Mouse (Mus musculus) lung, embryonic 14.5 days (tissue): ENCODE data around the gene Prkab1. TPM values are rescaled to one million over a fixed set of nuclear protein-coding genes. Genes with fewer than 3 reads are reported as not detected.
A peak's percentile ranks its signal among the peaks of the same experiment; 100 is the strongest.

Experiments used
- ATAC-seq: fragments of 200-750 bp; cut with Nextera tagmentation; 2 replicates; pipeline ENCODE4 v1.8.0; 2017; ENCODE audit warnings: mild to moderate bottlenecking, moderate TSS enrichment, moderate library complexity; ENCODE audit not compliant: insufficient read depth
- DNase-seq: peaks from one replicate; pipeline ENCODE4 v3.0.0-alpha.2; 2015
- H3K27ac ChIP-seq: fragments of 300-500 bp; sonication (generic); 2 replicates; pipeline ENCODE4 v1.5.1; 2014; ENCODE audit warnings: low read depth, mild to moderate bottlenecking, moderate library complexity
- H3K27me3 ChIP-seq: fragments of 300-500 bp; sonication (generic); 2 replicates; pipeline ENCODE4 v1.6.1; 2014; ENCODE audit warnings: low read length, control low read depth; ENCODE audit not compliant: insufficient read depth
- H3K36me3 ChIP-seq: fragments of 300-500 bp; sonication (generic); 2 replicates; pipeline ENCODE4 v1.6.1; 2014; ENCODE audit warnings: control low read depth; ENCODE audit not compliant: insufficient read depth
- H3K4me1 ChIP-seq: fragments of 300-500 bp; sonication (generic); 2 replicates; pipeline ENCODE4 v1.6.1; 2014; ENCODE audit warnings: antibody characterized with exemption, control low read depth; ENCODE audit not compliant: insufficient read depth
- H3K4me2 ChIP-seq: fragments of 300-500 bp; sonication (generic); 2 replicates; pipeline ENCODE4 v1.6.1; 2014; ENCODE audit warnings: mild to moderate bottlenecking
- H3K4me3 ChIP-seq: fragments of 300-500 bp; sonication (generic); 2 replicates; pipeline ENCODE4 v1.5.1; 2014; ENCODE audit warnings: low read depth, low read length
- H3K9ac ChIP-seq: fragments of 300-500 bp; sonication (generic); 2 replicates; pipeline ENCODE4 v1.6.1; 2014
- H3K9me3 ChIP-seq: fragments of 300-500 bp; sonication (generic); 2 replicates; pipeline ENCODE4 v1.6.1; 2016; ENCODE audit warnings: low read depth, low read length, control low read depth
- CTCF ChIP-seq: IDR thresholded peaks from 2 replicates; pipeline ENCODE4 v1.5.1; 2016; ENCODE audit warnings: antibody characterized with exemption, low read depth
- WGBS: fragments of 180-500 bp; shearing (Covaris S2); extraction: QIAGEN DNeasy Blood & Tissue Kit; methylation state at CpG from one replicate; pipeline ENCODE4 v1.1.7; 2014; 5-methylcytosine and 5-hydroxymethylcytosine counted together
- polyA plus RNA-seq: library from polyadenylated mRNA; unstranded; fragments of >200 nt; fragmentation: Nextera tagmentation; extraction: Ambion mirVana; gene quantifications from 2 replicates; pipeline ENCODE4 v1.2.1, GENCODE M21; 2014

The Prkab1 gene
- polyA plus RNA-seq, 1 experiment from 2014 or later = 68.9 TPM

- TF ChIP-seq CTCF = no peak
- WGBS = 82% methylated on average over 14 of the region's 14 CpGs
- H3K27ac ChIP-seq = peak overlapping the region; percentile 30; the same call in 1 of the 2 replicates
- no peak for ATAC-seq
- peak overlapping the region; percentile 20; the same call in 1 of the 2 replicates for H3K4me2 ChIP-seq
- H3K4me1 ChIP-seq = no peaks in the 10 kb centered on the region
- peaks cover 8% of the 10 kb centered on the region; the same call in 1 of the 2 replicates for H3K36me3 ChIP-seq
- H3K9ac ChIP-seq = no peak overlapping the region
- H3K9me3 ChIP-seq = no peaks in the 10 kb centered on the region
- H3K27me3 ChIP-seq = no peaks in the 10 kb centered on the region
- no peak overlapping the region for H3K4me3 ChIP-seq
- no peak for DNase-seq
These were observed 2.3 kb upstream of the Prkab1 start for GRCm38 (mm10) chr5:116026561-116026960.

- H3K4me2 ChIP-seq = peak overlapping the region; percentile 20; the same call in 1 of the 2 replicates
- no peaks in the 10 kb centered on the region for H3K9me3 ChIP-seq
- peaks cover 12% of the 10 kb centered on the region for H3K36me3 ChIP-seq
These were observed 1.8 kb upstream of the Prkab1 start for GRCm38 (mm10) chr5:116026107-116026506.

DNA sequence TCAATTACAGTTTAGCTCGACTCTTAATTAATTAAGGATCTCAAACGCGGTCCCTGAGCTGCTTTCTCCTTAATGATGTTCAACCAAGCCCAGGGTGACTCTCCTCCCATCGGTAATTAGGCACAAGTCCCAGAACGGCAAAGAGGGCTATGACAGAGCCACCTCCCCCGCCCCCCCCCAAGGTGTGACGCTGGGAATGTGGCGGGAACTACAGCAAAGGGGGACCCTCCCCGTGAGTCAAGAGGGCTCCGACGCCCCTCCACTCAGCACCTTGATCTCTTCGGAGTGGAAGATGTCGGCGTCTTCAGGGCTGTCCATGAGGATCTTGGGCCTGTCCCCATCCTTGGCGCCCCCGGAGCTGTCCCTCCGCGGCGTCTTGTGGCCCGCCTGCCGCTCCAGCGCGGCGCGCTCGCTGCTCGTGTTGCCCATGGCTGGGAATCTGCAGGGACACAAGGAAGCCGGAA, 455 bp downstream of the Prkab1 start:
- peak; percentile 68 for ATAC-seq
- Histone ChIP-seq H3K9me3 (no peaks in the 10 kb centered on the region), H3K9ac (peak overlapping the region; percentile 87), H3K4me2 (peak overlapping the region; percentile 87), H3K4me3 (peak overlapping the region; percentile 84), H3K27me3 (no peaks in the 10 kb centered on the region), H3K27ac (peak overlapping the region; percentile 86), H3K4me1 (no peaks in the 10 kb centered on the region), H3K36me3 (peaks cover 35% of the 10 kb centered on the region)
- WGBS = under 1% methylated on average over 28 of the region's 28 CpGs
- TF ChIP-seq CTCF = no peak
- no peak for DNase-seq

More at GRCm38 (mm10) chr5:116026107-116026506, 1.8 kb upstream of the Prkab1 start:
- ATAC-seq (no peak), DNase-seq (no peak)
- no peaks in the 10 kb centered on the region for H3K4me1 ChIP-seq
- H3K9ac ChIP-seq = no peak overlapping the region
- H3K27me3 ChIP-seq = no peaks in the 10 kb centered on the region
- H3K4me3 ChIP-seq = no peak overlapping the region
- 88% methylated on average over 5 of the region's 5 CpGs for WGBS
- H3K27ac ChIP-seq = no peak overlapping the region
- no peak for TF ChIP-seq CTCF

DNA sequence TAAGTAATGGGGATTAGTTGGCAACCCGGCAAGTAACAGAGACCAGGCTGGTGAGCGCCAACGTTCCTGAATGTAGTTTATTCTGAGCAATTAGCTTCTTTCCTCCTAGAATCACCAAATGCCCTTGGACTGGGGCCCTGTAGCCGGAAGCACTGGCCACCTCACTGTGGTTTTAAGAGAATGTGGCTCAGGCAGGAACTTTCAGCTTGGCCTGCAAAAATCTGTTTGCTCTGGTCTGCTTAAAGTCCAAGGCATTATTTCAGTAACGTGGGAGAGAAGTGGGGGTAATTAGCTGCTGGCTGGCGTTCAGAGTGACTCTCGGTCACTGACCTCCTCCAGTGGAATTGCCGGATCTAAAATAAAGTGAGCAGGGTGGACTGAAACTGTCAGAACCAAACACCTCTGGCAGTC, 1.1 kb downstream of the Prkab1 start:
- TF ChIP-seq CTCF = no peak
- peak overlapping the region; percentile 86; the same call in 1 of the 2 replicates for H3K27ac ChIP-seq
- DNase-seq = no peak

DNA sequence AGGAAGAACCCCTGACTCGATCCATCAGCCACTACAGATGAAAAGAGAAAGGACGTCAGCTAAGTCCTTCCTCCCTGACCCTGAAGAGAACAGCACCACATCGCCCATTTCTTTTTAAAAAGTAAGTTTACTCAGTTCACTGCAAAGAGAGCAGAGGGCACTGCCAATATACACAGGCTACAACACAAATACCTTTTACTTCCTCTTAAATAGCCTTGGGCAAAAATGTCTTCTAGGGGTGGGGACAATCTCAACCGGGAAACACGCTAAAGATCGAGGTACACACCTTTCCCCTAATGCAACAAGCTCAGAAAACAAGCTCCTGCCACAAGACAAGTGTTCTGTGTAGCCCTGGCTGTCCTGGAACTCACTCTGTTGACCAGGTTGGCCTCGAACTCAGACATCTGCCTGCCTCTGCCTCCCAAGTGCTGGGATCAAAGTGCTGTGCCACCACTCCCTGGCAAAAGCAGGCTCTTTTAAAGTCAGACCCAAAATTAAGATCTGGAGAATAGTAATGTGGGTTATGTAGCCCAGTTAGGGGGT, 1.6 kb downstream of the Prkab1 start:
- Histone ChIP-seq H3K27me3 (no peaks in the 10 kb centered on the region), H3K4me3 (peak overlapping the region; percentile 84), H3K4me2 (peak overlapping the region; percentile 87), H3K27ac (no peak overlapping the region), H3K9me3 (no peaks in the 10 kb centered on the region), H3K9ac (peak overlapping the region; percentile 87), H3K36me3 (peaks cover 46% of the 10 kb centered on the region), H3K4me1 (no peaks in the 10 kb centered on the region)
- WGBS = 73% methylated on average over 7 of the region's 7 CpGs
- ATAC-seq = no peak
- DNase-seq = no peak
- TF ChIP-seq CTCF = no peak

More for the DNA sequence above, 1.1 kb downstream of the Prkab1 start:
- Histone ChIP-seq H3K9me3 (no peaks in the 10 kb centered on the region), H3K27me3 (no peaks in the 10 kb centered on the region), H3K9ac (peak overlapping the region; percentile 87), H3K4me1 (no peaks in the 10 kb centered on the region), H3K4me2 (peak overlapping the region; percentile 87), H3K36me3 (peaks cover 41% of the 10 kb centered on the region), H3K4me3 (peak overlapping the region; percentile 84)
- ATAC-seq = no peak
- WGBS = 16% methylated on average over 8 of the region's 8 CpGs

GRCm38 (mm10) chr5:116022131-116022530, 2.2 kb downstream of the Prkab1 start:
- peak overlapping the region; percentile 84; the same call in 1 of the 2 replicates for H3K4me3 ChIP-seq
- ATAC-seq = no peak

GRCm38 (mm10) chr5:116021552-116021951, 2.8 kb downstream of the Prkab1 start:
- WGBS = 83% methylated on average over 14 of the region's 14 CpGs

More at GRCm38 (mm10) chr5:116022131-116022530, 2.2 kb downstream of the Prkab1 start:
- H3K27me3 ChIP-seq = no peaks in the 10 kb centered on the region
- peaks cover 52% of the 10 kb centered on the region for H3K36me3 ChIP-seq
- no peak overlapping the region for H3K9ac ChIP-seq
- 86% methylated on average over 12 of the region's 12 CpGs for WGBS
- H3K27ac ChIP-seq = no peak overlapping the region
- H3K9me3 ChIP-seq = no peaks in the 10 kb centered on the region
- peak overlapping the region; percentile 87 for H3K4me2 ChIP-seq
- TF ChIP-seq CTCF = no peak
- no peaks in the 10 kb centered on the region for H3K4me1 ChIP-seq
- no peak for DNase-seq

More at GRCm38 (mm10) chr5:116021552-116021951, 2.8 kb downstream of the Prkab1 start:
- H3K4me2 ChIP-seq = peak overlapping the region; percentile 13; the same call in 1 of the 2 replicates
- H3K27me3 ChIP-seq = no peaks in the 10 kb centered on the region
- no peak for ATAC-seq
- H3K4me1 ChIP-seq = no peaks in the 10 kb centered on the region
- peaks cover 58% of the 10 kb centered on the region for H3K36me3 ChIP-seq
- no peak overlapping the region for H3K4me3 ChIP-seq
- no peaks in the 10 kb centered on the region for H3K9me3 ChIP-seq
- no peak for DNase-seq
- no peak overlapping the region for H3K9ac ChIP-seq
- no peak for TF ChIP-seq CTCF
- H3K27ac ChIP-seq = no peak overlapping the region
